Mouse (Mus musculus) hindbrain, embryonic 11.5 days (tissue): ENCODE results near the gene Pamr1. TPM values are rescaled to one million over a fixed set of nuclear protein-coding genes. Genes with fewer than 3 reads are reported as not detected.

ENCODE experiments used
- ATAC-seq: fragments of 200-750 bp; cut with Nextera tagmentation; 2 replicates; pipeline ENCODE4 v1.8.0; 2017; ENCODE audit warnings: mild to moderate bottlenecking, moderate TSS enrichment, moderate library complexity; ENCODE audit not compliant: low FRiP score
- DNase-seq: peaks from one replicate; pipeline ENCODE4 v3.0.0-alpha.2; 2015; ENCODE audit warnings: low spot score
- H3K27ac ChIP-seq: fragments of 300-500 bp; sonication (generic); 2 replicates; pipeline ENCODE4 v1.5.1; 2014; ENCODE audit warnings: mild to moderate bottlenecking, low read depth, low read length
- H3K27me3 ChIP-seq: fragments of 300-500 bp; sonication (generic); 2 replicates; pipeline ENCODE4 v1.6.1; 2014; ENCODE audit warnings: mild to moderate bottlenecking, low read length, moderate library complexity, mixed read lengths; ENCODE audit not compliant: control insufficient read depth, insufficient read depth
- H3K36me3 ChIP-seq: fragments of 300-500 bp; sonication (generic); 2 replicates; pipeline ENCODE4 v1.6.1; 2014; ENCODE audit warnings: mild to moderate bottlenecking, low read length, moderate library complexity, mixed read lengths; ENCODE audit not compliant: control insufficient read depth, insufficient read depth
- H3K4me1 ChIP-seq: fragments of 300-500 bp; sonication (generic); replicated peaks from 2 replicates; pipeline ENCODE4 v1.6.1; 2014; ENCODE audit warnings: low read length, mixed read lengths; ENCODE audit not compliant: control insufficient read depth, insufficient read depth
- H3K4me2 ChIP-seq: fragments of 300-500 bp; sonication (generic); replicated peaks from 2 replicates; pipeline ENCODE4 v1.6.1; 2014; ENCODE audit warnings: mild to moderate bottlenecking, low read depth, low read length
- H3K4me3 ChIP-seq: fragments of 300-500 bp; sonication (generic); 2 replicates; pipeline ENCODE4 v1.5.1; 2014; ENCODE audit warnings: low read depth, low read length
- H3K9ac ChIP-seq: fragments of 300-500 bp; sonication (generic); 2 replicates; pipeline ENCODE4 v1.6.1; 2014; ENCODE audit warnings: low read depth, low read length
- H3K9me3 ChIP-seq: fragments of 300-500 bp; sonication (generic); 2 replicates; pipeline ENCODE4 v1.6.1; 2016; ENCODE audit warnings: low read length; ENCODE audit not compliant: control insufficient read depth
- WGBS: fragments of 180-500 bp; shearing (Covaris S2); extraction: QIAGEN DNeasy Blood & Tissue Kit; methylation state at CpG from one replicate; pipeline ENCODE4 v1.1.7; 2014; 5-methylcytosine and 5-hydroxymethylcytosine counted together
- polyA plus RNA-seq: library from polyadenylated mRNA; unstranded; fragments of >200 nt; fragmentation: Nextera tagmentation; extraction: Ambion mirVana; gene quantifications from 2 replicates; pipeline ENCODE4 v1.2.1, GENCODE M21; 2014

Gene Pamr1
- polyA plus RNA-seq, 1 experiment from 2014 or later, result 1.8 TPM

GRCm38 (mm10) chr2:102661052-102661451, 111.2 kb downstream of the Pamr1 start:
- Histone ChIP-seq H3K9ac (0 out of 2 replicates have a peak overlapping the region, but pooled peaks have one; percentile 15), H3K36me3 (no peaks in the 10 kb centered on the region), H3K27me3 (no peaks in the 10 kb centered on the region), H3K4me3 (peak overlapping the region; percentile 13; the same call in 1 of the 2 replicates), H3K27ac (peak overlapping the region; percentile 56; the same call in 1 of the 2 replicates), H3K4me2 (peak overlapping the region; percentile 89; the same call in 1 of the 2 replicates), H3K9me3 (no peaks in the 10 kb centered on the region), H3K4me1 (peaks cover 7% of the 10 kb centered on the region)
- ATAC-seq, result no peak
- WGBS, result 41% methylated on average over 2 of the region's 2 CpGs
- DNase-seq, result no peak

DNA sequence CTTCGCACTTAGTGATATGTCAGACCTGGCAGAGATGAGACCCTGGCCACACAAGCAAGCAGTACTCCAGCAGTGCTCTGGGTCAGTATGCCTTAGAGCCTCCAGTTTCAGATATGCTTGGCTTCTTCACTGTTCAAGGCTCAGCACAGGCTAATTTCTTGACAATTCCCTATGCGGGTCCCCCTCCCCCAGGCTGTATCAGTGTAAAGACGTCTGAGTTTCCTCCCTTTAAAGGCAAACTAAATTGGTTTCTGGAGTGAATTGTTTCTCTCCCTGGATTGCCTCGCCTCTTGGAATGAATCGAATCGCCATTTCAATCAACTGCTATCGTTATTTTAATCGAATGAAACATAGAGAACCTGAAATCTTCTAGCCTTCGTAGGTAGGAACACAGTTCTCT, 113.1 kb downstream of the Pamr1 start:
- Histone ChIP-seq H3K36me3 (no peaks in the 10 kb centered on the region), H3K9me3 (no peaks in the 10 kb centered on the region), H3K27me3 (no peaks in the 10 kb centered on the region), H3K9ac (no peak overlapping the region), H3K4me1 (peaks cover 7% of the 10 kb centered on the region), H3K4me2 (peak overlapping the region; percentile 17), H3K27ac (peak overlapping the region; percentile 61), H3K4me3 (no peak overlapping the region)
- DNase-seq (no peak), ATAC-seq (no peak)
- 61% methylated on average over 9 of the region's 9 CpGs for WGBS

DNA sequence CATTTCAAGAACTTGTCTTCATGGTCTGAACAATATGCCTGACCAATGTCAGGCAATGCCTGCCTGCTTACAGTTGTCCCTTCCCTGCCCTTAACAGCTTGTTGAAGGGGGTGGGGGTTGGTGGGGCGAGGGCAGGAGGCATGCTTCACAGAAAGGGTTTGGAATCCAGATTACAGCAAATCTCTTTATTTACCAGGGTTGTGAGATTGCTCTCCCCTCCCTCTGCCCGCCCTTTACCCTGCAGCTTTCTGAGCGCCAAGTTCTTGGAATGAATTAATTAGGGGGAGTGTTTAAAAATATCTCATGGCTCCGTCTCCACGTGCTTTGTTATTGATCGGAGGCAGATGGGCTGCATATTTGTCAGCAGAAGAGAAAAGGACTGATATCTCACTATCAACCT, 113.5 kb downstream of the Pamr1 start:
- DNase-seq, result no peak
- peak; percentile 10 for ATAC-seq
- Histone ChIP-seq H3K27ac (peak overlapping the region; percentile 61), H3K9ac (no peak overlapping the region), H3K4me3 (no peak overlapping the region), H3K4me2 (no peak overlapping the region), H3K27me3 (no peaks in the 10 kb centered on the region), H3K36me3 (no peaks in the 10 kb centered on the region), H3K4me1 (peaks cover 7% of the 10 kb centered on the region), H3K9me3 (no peaks in the 10 kb centered on the region)
- WGBS, result 19% methylated on average over 6 of the region's 6 CpGs

DNA sequence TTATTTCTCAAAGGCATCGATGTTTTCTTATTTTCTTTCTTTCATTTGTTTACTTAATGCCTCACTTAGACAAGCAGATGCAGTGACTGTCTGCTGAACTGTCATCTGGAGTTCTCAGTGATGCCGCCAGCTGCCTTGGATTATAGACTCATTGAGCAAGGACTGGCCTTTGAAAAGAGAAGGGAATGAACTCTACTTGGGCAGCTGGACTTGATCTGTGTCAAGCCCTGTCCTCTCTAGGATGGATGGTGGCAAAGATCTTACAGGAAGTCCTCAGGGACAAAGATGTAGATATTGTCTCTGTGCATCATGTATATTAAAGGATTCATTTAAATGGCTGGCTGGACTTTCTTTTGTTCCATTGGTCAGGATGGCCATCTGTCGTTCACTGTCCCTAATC, 114.1 kb downstream of the Pamr1 start:
- WGBS, result 40% methylated on average over 3 of the region's 3 CpGs
- DNase-seq, result no peak
- H3K4me2 ChIP-seq, result no peak overlapping the region

GRCm38 (mm10) chr2:102667981-102668380, 118.2 kb downstream of the Pamr1 start:
- Histone ChIP-seq H3K4me3 (no peak overlapping the region), H3K9me3 (no peaks in the 10 kb centered on the region), H3K4me1 (no peaks in the 10 kb centered on the region), H3K36me3 (no peaks in the 10 kb centered on the region), H3K4me2 (no peak overlapping the region), H3K27me3 (no peaks in the 10 kb centered on the region), H3K9ac (no peak overlapping the region), H3K27ac (no peak overlapping the region)
- ATAC-seq, result no peak
- no peak for DNase-seq
- WGBS, result 89% methylated on average over 6 of the region's 6 CpGs

More for the DNA sequence above, 114.1 kb downstream of the Pamr1 start:
- Histone ChIP-seq H3K27me3 (no peaks in the 10 kb centered on the region), H3K4me3 (no peak overlapping the region), H3K9me3 (no peaks in the 10 kb centered on the region), H3K4me1 (peaks cover 7% of the 10 kb centered on the region), H3K27ac (peak overlapping the region; percentile 61; the same call in 1 of the 2 replicates), H3K9ac (no peak overlapping the region), H3K36me3 (no peaks in the 10 kb centered on the region)
- peak; percentile 53 for ATAC-seq

- Histone ChIP-seq H3K27me3 (no peaks in the 10 kb centered on the region), H3K4me2 (no peak overlapping the region), H3K27ac (no peak overlapping the region), H3K9ac (no peak overlapping the region), H3K4me1 (no peaks in the 10 kb centered on the region), H3K36me3 (no peaks in the 10 kb centered on the region), H3K4me3 (no peak overlapping the region), H3K9me3 (no peaks in the 10 kb centered on the region)
- 51% methylated on average over 6 of the region's 6 CpGs for WGBS
- ATAC-seq (no peak), DNase-seq (no peak)
These were observed 119.8 kb downstream of the Pamr1 start for GRCm38 (mm10) chr2:102669580-102669979.

DNA sequence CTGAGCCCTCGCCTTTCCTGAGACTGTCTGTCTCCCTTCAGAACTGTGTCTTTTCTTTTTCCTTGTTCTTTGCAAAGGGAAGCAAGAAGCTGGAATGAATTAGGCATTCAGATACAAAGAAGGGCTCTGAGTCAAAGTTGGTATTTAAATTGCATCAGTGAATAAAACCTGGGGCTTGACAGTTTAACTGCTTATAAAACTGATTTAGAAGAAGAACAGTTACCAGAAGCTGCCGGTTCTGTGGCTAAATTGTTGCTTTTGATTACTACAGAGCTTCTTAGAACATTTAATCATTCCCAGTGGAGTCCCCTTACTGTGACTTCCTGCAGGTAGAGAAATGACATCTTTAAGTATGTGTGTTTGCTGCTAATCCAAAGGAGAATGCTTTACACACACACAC, 124.8 kb downstream of the Pamr1 start:
- DNase-seq (no peak), ATAC-seq (no peak)
- H3K4me3 ChIP-seq, result no peak overlapping the region
- H3K9me3 ChIP-seq, result no peaks in the 10 kb centered on the region
- no peak overlapping the region for H3K4me2 ChIP-seq
- no peaks in the 10 kb centered on the region for H3K4me1 ChIP-seq
- WGBS, result 67% methylated on average over 2 of the region's 2 CpGs
- H3K27ac ChIP-seq, result no peak overlapping the region
- no peaks in the 10 kb centered on the region for H3K27me3 ChIP-seq
- H3K9ac ChIP-seq, result no peak overlapping the region
- no peaks in the 10 kb centered on the region for H3K36me3 ChIP-seq

DNA sequence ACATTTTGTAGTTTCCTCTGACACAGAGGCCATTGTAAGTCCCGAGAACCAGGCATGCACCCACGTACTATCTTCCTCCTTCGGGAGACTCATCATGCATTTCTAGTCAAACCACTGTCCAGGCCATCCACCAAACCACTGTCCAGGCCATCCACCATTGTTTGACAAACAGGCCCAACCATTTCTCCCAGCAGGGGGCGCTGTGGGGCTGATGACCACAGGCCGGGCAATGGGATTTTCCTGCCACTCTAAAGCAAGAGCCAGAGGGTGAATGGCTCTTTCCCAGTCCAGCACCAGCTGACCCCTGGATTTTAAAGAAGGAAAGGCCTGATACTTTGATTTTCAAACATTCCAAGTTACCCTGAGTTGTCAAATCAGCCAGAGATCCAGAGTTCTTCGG, 125.5 kb downstream of the Pamr1 start:
- Histone ChIP-seq H3K36me3 (no peaks in the 10 kb centered on the region), H3K4me1 (no peaks in the 10 kb centered on the region), H3K4me3 (no peak overlapping the region), H3K9me3 (no peaks in the 10 kb centered on the region), H3K9ac (no peak overlapping the region), H3K4me2 (no peak overlapping the region), H3K27me3 (no peaks in the 10 kb centered on the region), H3K27ac (no peak overlapping the region)
- ATAC-seq, result no peak
- 72% methylated on average over 6 of the region's 6 CpGs for WGBS
- DNase-seq, result peak; percentile 68

- Histone ChIP-seq H3K36me3 (no peaks in the 10 kb centered on the region), H3K27me3 (no peaks in the 10 kb centered on the region), H3K4me2 (no peak overlapping the region), H3K4me1 (no peaks in the 10 kb centered on the region), H3K9me3 (no peaks in the 10 kb centered on the region), H3K4me3 (no peak overlapping the region), H3K9ac (no peak overlapping the region), H3K27ac (no peak overlapping the region)
- DNase-seq (no peak), ATAC-seq (no peak)
- WGBS, result 93% methylated on average over 9 of the region's 9 CpGs
These were observed 127.0 kb downstream of the Pamr1 start for GRCm38 (mm10) chr2:102676716-102677312.
